Mouse (Mus musculus): Measurements from ENCODE around the gene Pml.
A peak's percentile ranks its signal among the peaks of the same experiment; 100 is the strongest.

Pml gene

GRCm38 (mm10) chr9:58249592-58250192, at the start of gene Pml:
Pml (minus strand) TSS chr9:58249786.
- DNase-seq (ENCODE audit: low spot score in 2 of 2), result peak in 1 of 2 experiments; percentile 51

DNA sequence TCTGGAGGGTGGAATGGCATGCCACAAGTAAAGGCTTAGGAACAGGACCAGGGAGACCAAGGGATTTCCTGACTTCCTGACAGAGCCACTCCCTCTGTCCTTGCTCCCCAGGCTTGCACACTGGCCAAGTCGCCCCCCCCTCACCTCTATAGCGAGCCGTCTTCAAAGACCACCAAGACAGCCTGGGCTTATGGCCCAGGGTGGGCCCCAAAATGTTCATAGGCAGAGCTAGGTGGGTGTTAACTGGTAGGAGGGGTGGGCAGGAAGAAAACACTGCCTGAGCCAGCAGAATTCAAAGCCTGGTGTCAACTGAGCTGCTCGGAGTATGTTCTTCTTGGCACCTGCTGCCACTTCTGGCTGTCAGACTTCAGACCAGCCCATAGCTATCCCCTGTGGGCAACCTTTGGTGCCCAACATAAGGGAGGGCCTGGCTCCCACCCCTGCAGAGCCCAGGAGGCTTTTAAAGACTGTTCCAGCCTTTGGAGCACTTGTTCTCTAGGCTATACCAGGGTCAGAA, 48.4 kb upstream of the Pml start:
- no peak for DNase-seq (ENCODE audit: low spot score in 2 of 2)

DNA sequence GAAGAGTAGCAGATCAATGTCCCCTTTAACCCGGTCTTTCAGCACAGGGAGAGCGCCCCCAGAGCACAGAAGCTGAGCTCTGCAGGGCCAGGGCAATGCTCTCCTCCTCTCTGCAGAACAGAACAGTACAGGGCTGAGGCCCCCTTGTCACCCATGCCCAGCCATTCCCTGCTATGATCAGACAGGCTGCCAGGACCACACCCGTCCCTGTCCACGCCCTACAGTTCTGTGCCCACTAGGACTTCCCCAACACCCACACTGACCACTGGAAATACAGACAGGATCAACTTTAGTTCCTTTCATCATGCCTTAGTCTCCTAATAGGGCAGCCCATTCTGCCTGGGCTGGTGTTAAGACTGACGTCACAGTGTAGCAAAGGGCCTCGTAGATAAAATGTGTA, 47.5 kb upstream of the Pml start:
- no peak for DNase-seq (ENCODE audit: low spot score in 2 of 2)

GRCm38 (mm10) chr9:58295766-58296361, 46.3 kb upstream of the Pml start:
- DNase-seq (ENCODE audit: low spot score in 2 of 2), result no peak

DNA sequence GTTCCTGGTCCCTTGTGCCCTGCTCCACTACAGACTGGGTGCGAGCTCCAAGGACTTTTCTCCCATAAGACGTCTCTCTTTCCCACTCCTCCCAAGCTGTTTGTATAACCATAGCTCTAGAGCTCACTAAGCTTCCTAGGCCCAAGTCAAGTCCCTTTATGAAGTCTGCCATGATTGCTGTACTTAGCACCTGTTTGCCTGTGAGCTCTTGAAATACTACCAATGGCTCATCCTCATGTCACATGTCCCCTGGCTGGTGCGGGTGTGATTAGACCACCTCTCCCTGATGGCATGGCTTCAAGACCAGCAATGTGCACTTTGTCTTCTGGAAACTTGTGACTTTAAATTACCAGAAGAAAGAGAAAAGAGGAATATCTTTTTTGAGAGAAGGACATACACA, 45.8 kb upstream of the Pml start:
- DNase-seq (ENCODE audit: low spot score in 2 of 2), result no peak

GRCm38 (mm10) chr9:58294527-58294926, 44.9 kb upstream of the Pml start:
- DNase-seq (ENCODE audit: low spot score in 2 of 2), result no peak

DNA sequence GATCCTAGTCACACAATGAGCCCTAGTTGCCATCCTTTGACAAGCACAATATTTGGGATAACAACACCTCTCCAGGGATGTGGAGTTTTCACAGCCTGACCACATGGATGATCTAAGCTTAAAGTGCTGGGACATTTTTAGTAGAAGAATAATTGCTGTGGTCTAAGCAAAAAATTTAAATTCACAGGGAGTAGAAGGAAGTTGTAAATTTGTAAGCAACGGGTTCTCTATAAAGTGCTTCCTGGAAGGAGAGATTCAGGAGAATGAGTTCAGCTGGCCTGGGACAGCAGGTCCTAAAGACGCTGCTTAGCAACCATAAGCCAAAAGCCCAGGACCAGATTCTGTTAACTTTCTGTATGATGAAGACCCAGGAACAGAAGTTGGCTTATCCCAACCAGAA, 40.3 kb upstream of the Pml start:
- no peak for DNase-seq (ENCODE audit: low spot score in 2 of 2)

- DNase-seq (ENCODE audit: low spot score in 2 of 2), result no peak
These were observed 39.5 kb upstream of the Pml start for GRCm38 (mm10) chr9:58289090-58289489.

- no peak for DNase-seq (ENCODE audit: low spot score in 2 of 2)
These were observed 33.8 kb upstream of the Pml start for GRCm38 (mm10) chr9:58283431-58283830.

- DNase-seq (ENCODE audit: low spot score in 2 of 2), result no peak
These were observed 32.0 kb upstream of the Pml start for GRCm38 (mm10) chr9:58281597-58281996.

- DNase-seq (ENCODE audit: low spot score in 2 of 2), result peak; percentile 41 to 42
These were observed 30.9 kb upstream of the Pml start for GRCm38 (mm10) chr9:58280259-58281109.

- no peak for DNase-seq (ENCODE audit: low spot score in 2 of 2)
These were observed 30.2 kb upstream of the Pml start for GRCm38 (mm10) chr9:58279780-58280179.

DNA sequence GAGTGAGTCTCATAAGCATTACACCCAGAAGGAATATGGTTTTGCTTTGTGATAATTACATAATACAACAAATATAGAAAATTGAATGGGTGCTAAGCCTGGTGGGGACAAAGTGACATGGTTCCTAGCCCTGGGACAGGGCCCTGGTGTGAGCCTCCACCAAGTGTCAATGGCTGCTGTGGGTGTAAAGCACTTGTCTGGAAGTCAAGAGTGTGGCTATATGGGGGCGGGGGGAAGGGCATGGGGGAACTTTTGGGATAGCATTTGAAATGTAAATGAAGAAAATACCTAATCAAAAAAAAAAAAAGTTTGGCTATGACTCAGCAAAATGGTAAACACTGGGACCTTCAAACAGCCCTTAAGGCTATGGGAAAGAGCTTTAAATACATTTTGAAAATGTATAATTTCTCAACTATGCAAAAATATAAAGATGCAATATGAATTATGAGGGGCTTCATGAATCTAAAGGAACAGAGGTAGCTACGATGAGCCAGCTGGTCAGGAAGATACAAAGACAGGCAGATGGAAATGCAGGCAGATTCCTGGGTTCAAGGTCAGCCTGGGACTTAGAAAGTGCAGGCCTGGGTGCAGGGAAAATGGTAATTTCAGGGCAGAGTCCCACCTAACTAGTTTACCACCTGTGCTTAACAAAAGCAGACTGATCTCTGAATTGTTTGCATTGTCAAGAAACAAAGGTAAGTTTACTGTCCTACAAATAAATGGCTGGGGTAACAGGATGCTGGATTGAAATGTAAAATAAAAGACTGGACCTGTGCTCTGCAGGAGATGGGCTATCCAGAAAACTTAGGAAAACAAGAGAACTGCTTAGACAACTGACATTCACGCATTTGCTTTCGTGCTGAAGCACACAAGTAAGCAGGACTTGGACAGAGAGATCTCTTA, 29.5 kb upstream of the Pml start:
- DNase-seq (ENCODE audit: low spot score in 2 of 2), result no peak

DNA sequence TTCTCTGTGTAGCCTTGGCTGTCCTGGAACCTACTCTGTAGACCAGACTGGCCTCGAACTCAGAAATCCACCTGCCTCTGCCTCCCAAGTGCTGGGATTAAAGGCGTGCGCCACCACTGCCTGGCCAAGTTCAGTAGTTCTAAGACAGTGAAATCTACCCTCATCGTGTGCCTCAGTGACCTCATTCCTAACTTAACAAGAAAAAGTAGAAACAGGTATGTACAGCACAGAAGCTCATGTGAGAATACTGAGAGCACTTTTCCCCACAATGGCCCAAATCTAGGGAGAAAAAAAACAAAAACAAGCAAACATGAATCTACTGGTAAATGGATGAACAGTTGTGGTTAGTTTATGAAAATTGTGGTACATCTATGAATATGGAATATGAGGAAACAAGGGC, 28.7 kb upstream of the Pml start:
- no peak for DNase-seq (ENCODE audit: low spot score in 2 of 2)

GRCm38 (mm10) chr9:58276346-58276745, 26.8 kb upstream of the Pml start:
- DNase-seq (ENCODE audit: low spot score in 2 of 2), result no peak

- DNase-seq (ENCODE audit: low spot score in 2 of 2), result no peak
These were observed 26.2 kb upstream of the Pml start for GRCm38 (mm10) chr9:58275797-58276196.

DNA sequence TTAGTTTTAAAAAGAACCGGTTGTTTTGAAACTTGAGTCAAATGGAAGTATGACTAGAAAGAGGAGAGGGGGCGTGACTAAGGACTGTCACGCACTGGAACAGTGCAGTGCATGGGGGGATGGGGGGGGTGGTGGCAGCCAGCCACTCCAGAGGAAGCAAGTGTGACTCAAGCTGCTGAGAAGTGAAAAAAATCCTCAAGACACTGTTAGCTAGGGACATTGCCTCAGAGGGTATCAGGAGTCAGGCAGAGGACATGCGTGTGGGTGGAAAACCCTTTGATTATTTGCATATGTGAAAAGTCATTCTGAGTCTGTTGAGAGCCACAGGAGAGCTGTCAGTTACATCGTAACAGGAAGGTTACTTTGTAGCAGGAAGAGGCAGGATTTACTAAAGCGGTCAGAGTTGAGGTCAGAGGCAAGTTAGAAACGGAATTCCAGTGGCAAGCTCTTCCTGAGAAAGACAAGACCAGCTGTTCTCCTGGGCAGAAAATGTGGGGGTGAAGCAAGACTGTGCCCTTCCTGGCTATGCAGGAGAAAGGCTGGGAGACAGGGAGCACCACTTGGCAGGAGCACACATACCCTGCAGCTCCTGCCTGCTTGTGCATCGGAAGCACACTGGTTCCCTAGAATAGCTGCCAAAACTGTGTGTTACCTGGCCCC, 25.7 kb upstream of the Pml start:
- DNase-seq (ENCODE audit: low spot score in 2 of 2), result no peak

- no peak for DNase-seq (ENCODE audit: low spot score in 2 of 2)
These were observed 25.0 kb upstream of the Pml start for GRCm38 (mm10) chr9:58274626-58275025.

DNA sequence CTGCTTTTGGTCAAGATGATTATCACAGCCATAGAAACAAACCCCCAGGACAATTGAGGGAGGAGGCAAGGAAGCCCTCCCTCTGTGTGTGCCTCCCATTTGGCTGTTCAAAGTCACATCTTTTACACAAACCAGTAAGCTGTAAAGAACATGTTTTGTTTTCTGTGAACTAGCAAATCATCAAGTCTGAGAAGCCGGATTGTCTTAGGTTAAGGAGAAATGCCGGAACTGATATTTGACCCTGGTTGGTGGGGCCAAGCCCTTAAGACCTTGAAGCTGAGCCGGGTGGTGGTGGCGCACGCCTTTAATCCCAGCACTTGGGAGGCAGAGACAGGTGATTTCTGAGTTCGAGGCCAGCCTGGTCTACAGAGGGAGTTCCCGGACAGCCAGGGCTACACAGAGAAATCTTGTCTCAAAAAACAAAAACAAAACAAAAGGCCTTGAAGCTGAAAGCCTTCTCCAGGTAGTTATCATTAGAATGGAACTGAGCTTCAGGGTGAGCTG, 24.6 kb upstream of the Pml start:
- DNase-seq (ENCODE audit: low spot score in 2 of 2), result no peak

DNA sequence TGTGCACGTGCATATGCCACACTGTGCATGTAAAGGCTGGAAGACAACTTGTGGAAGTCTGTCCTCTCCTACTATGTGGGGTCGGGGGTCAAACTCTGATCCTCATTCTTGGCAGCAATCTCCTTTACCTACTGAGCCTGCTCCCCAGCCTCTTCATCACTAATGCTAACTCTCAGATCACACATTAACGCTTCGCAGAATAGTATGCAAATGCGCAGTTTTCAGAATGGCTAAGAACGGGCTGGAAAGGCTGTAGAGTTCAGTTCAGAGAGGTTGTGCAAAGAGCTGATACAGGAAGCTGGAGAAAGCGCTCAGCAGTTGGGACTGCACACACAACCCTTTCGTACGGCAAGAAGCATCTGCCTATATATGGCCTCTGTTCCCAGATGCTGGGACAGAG, 23.3 kb upstream of the Pml start:
- no peak for DNase-seq (ENCODE audit: low spot score in 2 of 2)

DNA sequence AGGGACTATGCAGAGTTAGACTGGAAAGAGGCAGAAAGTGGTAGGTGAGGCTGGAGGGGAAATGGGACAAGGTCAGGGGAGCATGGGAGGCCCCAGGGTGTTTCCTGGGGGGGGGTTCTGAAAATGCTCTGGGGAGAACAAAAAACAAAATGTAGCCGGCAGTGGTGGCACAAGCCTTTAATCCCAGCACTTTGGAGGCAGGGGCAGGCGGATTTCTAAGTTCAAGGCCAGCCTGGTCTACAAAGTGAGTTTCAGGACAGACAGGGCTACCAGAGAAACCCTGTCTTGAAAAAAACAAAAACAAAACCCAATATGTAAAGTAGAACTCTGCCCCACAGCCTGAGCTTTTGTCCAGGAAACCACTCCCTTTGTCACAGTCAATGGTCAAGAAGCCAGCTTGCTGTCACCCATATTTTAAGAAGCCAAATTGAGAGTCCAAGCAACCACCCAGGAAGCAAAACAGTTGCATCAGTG, 22.5 kb upstream of the Pml start:
- no peak for DNase-seq (ENCODE audit: low spot score in 2 of 2)
